Mouse (Mus musculus) urinary bladder, postnatal 4 days (tissue): ENCODE measurements around the gene Rbmx2.

Experiments
- DNase-seq, 2 experiments: peaks; one replicate each; pipeline ENCODE4 v3.0.0; 2021 to 2022; ENCODE audit warnings: low spot score in 2 of 2

Gene Rbmx2

GRCm38 (mm10) chrX:48694864-48695371 is at the start of gene Rbmx2:
TSS of gene Rbmx2 (plus strand) at chrX:48695004.
- peak; percentile 83 to 88 for DNase-seq

GRCm38 (mm10) chrX:48666807-48667206 is 28.0 kb upstream of the Rbmx2 start:
- DNase-seq: no peak

GRCm38 (mm10) chrX:48669588-48669987 is 25.2 kb upstream of the Rbmx2 start:
- no peak for DNase-seq

GRCm38 (mm10) chrX:48671714-48672113 is 23.1 kb upstream of the Rbmx2 start:
- DNase-seq: no peak

- no peak for DNase-seq
These were observed 20.6 kb upstream of the Rbmx2 start, which contains the start of gene Gpr119 for GRCm38 (mm10) chrX:48674171-48674570. TSS of gene Gpr119 (minus strand) at chrX:48674478.

GRCm38 (mm10) chrX:48683451-48683850 is 11.4 kb upstream of the Rbmx2 start:
- peak in 1 of 2 experiments; percentile 63 for DNase-seq

GRCm38 (mm10) chrX:48683857-48684256 is 10.9 kb upstream of the Rbmx2 start:
- DNase-seq: no peak

- no peak for DNase-seq
These were observed 344 bp upstream of the Rbmx2 start for GRCm38 (mm10) chrX:48694460-48694859.

- DNase-seq: no peak
These were observed 14.9 kb downstream of the Rbmx2 start for GRCm38 (mm10) chrX:48709701-48710100.

- DNase-seq: no peak
These were observed 18.0 kb downstream of the Rbmx2 start for GRCm38 (mm10) chrX:48712846-48713245.

GRCm38 (mm10) chrX:48754710-48755283 is 60.0 kb downstream of the Rbmx2 start:
- no peak for DNase-seq
